Mouse (Mus musculus): ENCODE measurements around the gene Cdh16. TPM values are rescaled to one million over a fixed set of nuclear protein-coding genes. Genes with fewer than 3 reads are reported as not detected.
A peak's percentile ranks its signal among the peaks of the same experiment; 100 is the strongest.

The Cdh16 gene
- polyA plus RNA-seq, 2 experiments: 0.62 to 0.98 TPM

DNA sequence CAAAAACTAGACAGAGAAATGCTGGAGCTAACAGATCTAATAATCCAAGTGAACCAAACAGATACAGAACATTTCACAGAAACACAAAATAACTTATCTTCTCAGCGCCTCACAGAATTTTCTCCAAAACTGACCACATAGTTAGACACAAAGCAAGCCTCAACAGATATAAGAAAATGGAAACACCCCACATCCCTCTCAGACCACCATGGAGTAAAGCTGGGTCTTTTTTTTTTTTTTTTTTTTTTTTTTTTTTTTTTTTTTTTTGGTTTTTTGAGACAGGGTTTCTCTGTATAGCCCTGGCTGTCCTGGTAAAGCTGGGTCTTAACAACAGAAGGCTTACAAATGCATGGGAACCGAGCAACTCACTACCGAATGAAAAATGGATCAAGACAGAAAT is 47.4 kb downstream of the Cdh16 start:
- no peaks in the 10 kb centered on the region for H3K4me1 ChIP-seq (ENCODE audit: control insufficient read depth, insufficient read depth, low read length)

DNA sequence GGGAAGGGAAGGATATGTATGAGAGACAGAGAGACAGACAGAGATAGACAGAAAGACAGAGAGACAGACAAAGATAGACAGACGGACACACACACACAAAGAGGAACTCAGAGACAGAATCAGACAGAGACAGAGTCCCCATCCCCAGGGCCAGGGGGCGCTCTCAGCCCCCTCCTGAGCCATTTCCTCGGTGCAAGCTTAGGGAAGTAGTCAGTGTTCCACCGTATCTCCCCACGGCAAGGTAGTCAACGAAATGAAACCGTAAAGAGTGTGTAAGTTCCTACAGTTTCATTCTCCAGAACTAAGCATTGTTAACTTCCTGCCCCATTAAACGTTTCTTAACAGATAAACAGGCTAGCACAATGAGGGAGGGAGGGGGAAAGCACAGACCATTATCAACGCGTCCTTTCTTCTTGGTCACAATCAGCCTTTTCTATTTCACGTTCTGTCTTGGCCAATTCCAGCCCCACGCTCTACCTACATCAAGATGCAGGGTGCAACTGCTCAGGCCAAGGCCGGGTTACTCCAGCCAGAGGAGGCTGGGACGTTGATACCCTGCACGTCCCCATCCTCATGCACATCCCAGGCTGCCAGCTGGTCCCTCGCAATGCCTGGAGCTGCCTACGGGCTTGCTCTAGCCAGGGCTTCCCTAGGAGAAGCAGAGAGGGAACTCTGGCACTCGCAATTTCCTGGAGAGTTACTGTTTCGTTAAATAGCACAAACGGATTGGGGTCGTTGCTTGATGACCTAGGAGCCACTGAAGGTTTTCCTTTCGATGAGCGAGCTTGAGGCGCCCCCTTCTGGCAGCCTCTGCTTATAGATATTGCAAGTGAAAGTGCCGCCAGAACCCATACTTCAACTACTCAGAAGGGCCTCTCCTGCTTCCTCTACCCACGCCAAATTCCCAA is 53.5 kb downstream of the Cdh16 start:
- H3K27me3 ChIP-seq (ENCODE audit: control insufficient read depth, insufficient read depth, low read length): no peaks in the 10 kb centered on the region
- 8% methylated on average over 26 of the region's 26 CpGs for WGBS
- H3K9ac ChIP-seq (ENCODE audit: low read depth, low read length, severe bottlenecking): peak overlapping the region; percentile 49
- H3K27ac ChIP-seq (replicated peaks; ENCODE audit: low read depth, low read length): no peak overlapping the region
- TF ChIP-seq POLR2A (IDR thresholded peaks at IDR 0.05; ENCODE audit: borderline replicate concordance, extremely low read depth, insufficient read depth, insufficient read length): no peak
- DNase-seq (ENCODE audit: low spot score) (peak; percentile 87), ATAC-seq (ENCODE audit: low FRiP score, low read depth) (no peak)
- H3K36me3 ChIP-seq (ENCODE audit: control insufficient read depth, insufficient read depth, low read length): no peaks in the 10 kb centered on the region
- no peaks in the 10 kb centered on the region for H3K9me3 ChIP-seq (ENCODE audit: control insufficient read depth, low read length)
- peak overlapping the region; percentile 37 for H3K4me3 ChIP-seq (replicated peaks; ENCODE audit: low read length)
- no peaks in the 10 kb centered on the region for H3K4me1 ChIP-seq (ENCODE audit: control insufficient read depth, insufficient read depth, low read length)
- H3K4me2 ChIP-seq (replicated peaks; ENCODE audit: low read depth, low read length, severe bottlenecking): peak overlapping the region; percentile 72

More for the DNA sequence above, 47.4 kb downstream of the Cdh16 start:
- Histone ChIP-seq H3K4me3 (replicated peaks; ENCODE audit: low read length) (no peak overlapping the region), H3K4me2 (replicated peaks; ENCODE audit: low read depth, low read length, severe bottlenecking) (no peak overlapping the region), H3K27ac (replicated peaks; ENCODE audit: low read depth, low read length) (no peak overlapping the region), H3K36me3 (ENCODE audit: control insufficient read depth, insufficient read depth, low read length) (no peaks in the 10 kb centered on the region), H3K9ac (ENCODE audit: low read depth, low read length, severe bottlenecking) (no peak overlapping the region), H3K27me3 (ENCODE audit: control insufficient read depth, insufficient read depth, low read length) (no peaks in the 10 kb centered on the region), H3K9me3 (ENCODE audit: control insufficient read depth, low read length) (no peaks in the 10 kb centered on the region)
- TF ChIP-seq POLR2A (IDR thresholded peaks at IDR 0.05; ENCODE audit: borderline replicate concordance, extremely low read depth, insufficient read depth, insufficient read length): no peak
- WGBS: 84% methylated on average over 3 of the region's 3 CpGs
- ATAC-seq (ENCODE audit: low FRiP score, low read depth): no peak
- no peak for DNase-seq (ENCODE audit: low spot score)

- Histone ChIP-seq H3K4me3 (replicated peaks; ENCODE audit: low read length) (no peak overlapping the region), H3K4me1 (ENCODE audit: control insufficient read depth, insufficient read depth, low read length) (no peaks in the 10 kb centered on the region), H3K27ac (replicated peaks; ENCODE audit: low read depth, low read length) (no peak overlapping the region), H3K27me3 (ENCODE audit: control insufficient read depth, insufficient read depth, low read length) (no peaks in the 10 kb centered on the region), H3K9ac (ENCODE audit: low read depth, low read length, severe bottlenecking) (no peak overlapping the region), H3K9me3 (ENCODE audit: control insufficient read depth, low read length) (no peaks in the 10 kb centered on the region), H3K36me3 (ENCODE audit: control insufficient read depth, insufficient read depth, low read length) (no peaks in the 10 kb centered on the region), H3K4me2 (replicated peaks; ENCODE audit: low read depth, low read length, severe bottlenecking) (no peak overlapping the region)
- DNase-seq (ENCODE audit: low spot score) (peak; percentile 8), ATAC-seq (ENCODE audit: low FRiP score, low read depth) (no peak)
- TF ChIP-seq POLR2A (IDR thresholded peaks at IDR 0.05; ENCODE audit: borderline replicate concordance, extremely low read depth, insufficient read depth, insufficient read length): no peak
- WGBS: 60% methylated on average over 1 of the region's 1 CpGs
These were observed 54.6 kb downstream of the Cdh16 start for GRCm38 (mm10) chr8:104569559-104569958.

GRCm38 (mm10) chr8:104565457-104565798 is 58.8 kb downstream of the Cdh16 start:
- ATAC-seq (ENCODE audit: low FRiP score, low read depth): no peak
- Histone ChIP-seq H3K4me2 (replicated peaks; ENCODE audit: low read depth, low read length, severe bottlenecking) (no peak overlapping the region), H3K27me3 (ENCODE audit: control insufficient read depth, insufficient read depth, low read length) (no peaks in the 10 kb centered on the region), H3K9me3 (ENCODE audit: control insufficient read depth, low read length) (no peaks in the 10 kb centered on the region), H3K4me1 (ENCODE audit: control insufficient read depth, insufficient read depth, low read length) (no peaks in the 10 kb centered on the region), H3K4me3 (replicated peaks; ENCODE audit: low read length) (no peak overlapping the region), H3K36me3 (ENCODE audit: control insufficient read depth, insufficient read depth, low read length) (no peaks in the 10 kb centered on the region), H3K27ac (replicated peaks; ENCODE audit: low read depth, low read length) (no peak overlapping the region), H3K9ac (ENCODE audit: low read depth, low read length, severe bottlenecking) (no peak overlapping the region)
- no peak for TF ChIP-seq POLR2A (IDR thresholded peaks at IDR 0.05; ENCODE audit: borderline replicate concordance, extremely low read depth, insufficient read depth, insufficient read length)
- 98% methylated on average over 5 of the region's 5 CpGs for WGBS
- DNase-seq (ENCODE audit: low spot score): no peak

- no peak overlapping the region for H3K4me3 ChIP-seq (replicated peaks; ENCODE audit: low read length)
These were observed 59.4 kb downstream of the Cdh16 start for GRCm38 (mm10) chr8:104564633-104565456.

More at GRCm38 (mm10) chr8:104564633-104565456, 59.4 kb downstream of the Cdh16 start:
- 23% methylated on average over 22 of the region's 22 CpGs for WGBS
- no peak overlapping the region for H3K27ac ChIP-seq (replicated peaks; ENCODE audit: low read depth, low read length)
- H3K9ac ChIP-seq (ENCODE audit: low read depth, low read length, severe bottlenecking): no peak overlapping the region
- ATAC-seq (ENCODE audit: low FRiP score, low read depth) (peak; percentile 60), DNase-seq (ENCODE audit: low spot score) (peak; percentile 90)
- H3K9me3 ChIP-seq (ENCODE audit: control insufficient read depth, low read length): no peaks in the 10 kb centered on the region
- no peaks in the 10 kb centered on the region for H3K27me3 ChIP-seq (ENCODE audit: control insufficient read depth, insufficient read depth, low read length)
- peak overlapping the region; percentile 25; the same call in 1 of the 2 replicates for H3K4me2 ChIP-seq (replicated peaks; ENCODE audit: low read depth, low read length, severe bottlenecking)
- H3K4me1 ChIP-seq (ENCODE audit: control insufficient read depth, insufficient read depth, low read length): no peaks in the 10 kb centered on the region
- no peak for TF ChIP-seq POLR2A (IDR thresholded peaks at IDR 0.05; ENCODE audit: borderline replicate concordance, extremely low read depth, insufficient read depth, insufficient read length)
- H3K36me3 ChIP-seq (ENCODE audit: control insufficient read depth, insufficient read depth, low read length): no peaks in the 10 kb centered on the region
